Comparison of ENCODE assay signal across 19 mouse cellular contexts in the genomic region with DNA sequence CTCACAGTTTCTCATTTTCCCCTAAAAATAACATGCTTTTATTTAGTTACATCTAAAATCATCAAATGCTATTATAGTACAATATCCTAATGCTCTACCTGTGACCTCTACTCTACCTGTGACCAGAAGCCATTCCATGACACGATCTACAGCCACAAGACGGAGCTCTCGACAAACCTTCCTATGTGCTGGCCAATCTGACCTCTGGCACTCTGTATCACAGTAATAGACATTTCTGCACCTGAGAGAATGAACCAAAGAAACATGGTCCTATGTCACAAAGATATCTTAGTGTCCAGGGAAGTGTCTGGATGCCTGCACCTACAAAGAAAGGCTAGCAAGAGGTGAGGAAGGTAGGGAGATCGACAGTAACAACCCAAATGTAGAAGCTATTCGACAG. TPM values are rescaled to one million over a fixed set of nuclear protein-coding genes. Genes with fewer than 3 reads are reported as not detected.
"Had no signal": no experiment of that assay in that cellular context is flagged by ENCODE, and none has a peak within 500 bp of the region (broad histone marks: within the 10 kb centered on the region; RNA-seq: fewer than 3 reads in every experiment).

No protein-coding gene starts in this region.

- H3K9ac ChIP-seq: neural tube, embryonic 13.5 days; neural tube, embryonic 15.5 days; stomach, embryonic 15.5 days had no signal

- H3K27me3 ChIP-seq: neural tube, embryonic 13.5 days; neural tube, embryonic 15.5 days; stomach, embryonic 15.5 days had no signal

- H3K4me1 ChIP-seq: neural tube, embryonic 13.5 days; neural tube, embryonic 15.5 days; stomach, embryonic 15.5 days had no signal

- H3K4me2 ChIP-seq: neural tube, embryonic 13.5 days; neural tube, embryonic 15.5 days; stomach, embryonic 15.5 days had no signal

- H3K9me3 ChIP-seq: neural tube, embryonic 13.5 days; neural tube, embryonic 15.5 days; stomach, embryonic 15.5 days had no signal

- H3K27ac ChIP-seq: neural tube, embryonic 13.5 days; neural tube, embryonic 15.5 days; stomach, embryonic 15.5 days; stomach, postnatal 0 days had no signal

- H3K4me3 ChIP-seq: neural tube, embryonic 13.5 days; neural tube, embryonic 15.5 days; stomach, embryonic 15.5 days had no signal

- DNase-seq: retina, postnatal 1 day; right cerebral cortex, adult 18-20 months; right cerebral cortex, postnatal 14 days; right cerebral cortex, postnatal 25 days; right cerebral cortex, postnatal 4 days; spleen, adult 18-20 months; thymus, adult 18-20 months; thymus, adult 2 months; thymus, postnatal 14 days; thymus, postnatal 25 days; thymus, postnatal 36 days; thymus, postnatal 4 days had no signal

RNA-seq across cellular contexts. Expression of a gene that starts 34.0 kb away (rescaled TPM):
- total RNA-seq: neutrophil, adult 5-6 weeks had no signal
- polyA plus RNA-seq: small intestine, adult 2 months; spleen, adult 2 months; thymus, adult 2 months had no signal
